Mouse (Mus musculus): Measurements from ENCODE around the gene Gapvd1.

The Gapvd1 gene

DNA sequence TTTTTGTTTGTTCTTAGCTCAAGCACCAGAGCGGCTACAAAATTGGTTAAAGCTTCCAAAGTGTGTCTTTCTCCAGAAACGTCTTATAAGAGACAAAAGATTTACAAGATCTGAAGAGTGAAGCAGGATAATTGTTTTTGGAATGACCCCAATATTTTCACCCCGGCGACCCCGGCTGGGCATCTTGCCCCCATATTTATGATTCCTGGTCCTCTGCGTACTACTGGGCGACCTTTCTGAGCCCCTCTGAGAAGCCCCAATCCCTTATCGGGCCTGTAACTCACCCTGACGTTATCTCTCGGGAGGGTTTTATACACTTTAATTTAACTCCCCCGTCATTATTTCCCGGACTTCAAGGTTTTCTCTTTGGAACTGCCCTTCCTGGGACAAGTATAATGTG lies 123.0 kb downstream of the Gapvd1 start:
- DNase-seq, result peak; percentile 65

DNA sequence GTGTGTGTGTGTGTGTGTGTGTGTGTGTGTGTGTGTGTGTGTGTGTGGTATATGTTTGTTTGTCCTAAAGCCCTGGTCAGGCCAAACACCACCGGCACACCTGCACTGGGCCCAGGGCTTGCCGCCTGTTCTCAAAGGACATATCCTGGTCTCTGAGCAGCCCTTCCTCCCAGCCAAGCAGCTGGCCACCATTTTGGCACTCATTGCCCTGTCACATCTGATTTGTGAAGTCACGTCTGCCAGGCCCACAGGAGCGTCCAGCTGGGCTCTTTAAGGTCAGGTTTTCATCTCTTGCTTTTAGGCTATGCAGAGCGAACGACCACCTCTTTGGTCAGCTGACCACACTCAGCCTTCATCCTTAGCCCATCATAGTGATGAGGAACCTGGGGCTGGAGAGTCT lies 124.6 kb downstream of the Gapvd1 start:
- no peak for DNase-seq

- DNase-seq, result no peak
Measured at GRCm38 (mm10) chr2:34629758-34630157, 125.3 kb downstream of the Gapvd1 start.

- DNase-seq, result no peak
Measured at GRCm38 (mm10) chr2:34628903-34629540, 126.0 kb downstream of the Gapvd1 start.

GRCm38 (mm10) chr2:34627328-34628226 lies 127.5 kb downstream of the Gapvd1 start:
- peak; percentile 64 for DNase-seq
